Mouse (Mus musculus): ENCODE measurements around the gene Utp20. TPM values are rescaled to one million over a fixed set of nuclear protein-coding genes. Genes with fewer than 3 reads are reported as not detected.
A peak's percentile ranks its signal among the peaks of the same experiment; 100 is the strongest.

The Utp20 gene
- polyA plus RNA-seq, 1 experiment from 2014 or later, result 12.4 TPM

DNA sequence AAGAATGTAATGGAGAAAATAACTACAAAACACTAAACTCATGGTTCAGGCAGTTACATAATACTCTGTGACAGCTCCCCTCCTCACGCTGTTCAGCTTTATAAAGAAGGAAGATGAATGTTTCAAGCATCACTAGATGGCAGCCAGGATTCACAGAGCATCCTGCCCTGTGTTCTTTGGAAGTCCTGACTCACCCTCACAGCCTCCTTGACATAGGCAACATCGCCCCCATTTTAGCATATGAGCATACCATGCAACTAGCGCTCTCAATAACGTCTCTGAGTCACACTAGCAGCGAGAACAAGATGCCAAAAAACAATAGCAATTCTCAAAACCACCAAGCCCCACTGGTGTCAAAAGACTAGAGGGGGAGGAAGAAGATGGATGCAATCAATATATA is 9.3 kb downstream of the Utp20 start:
- Histone ChIP-seq H3K27me3 (ENCODE audit: insufficient read depth, low read length) (no peaks in the 10 kb centered on the region), H3K4me3 (replicated peaks; ENCODE audit: low read depth, low read length) (no peak overlapping the region), H3K4me1 (replicated peaks; ENCODE audit: insufficient read depth, low read length) (no peaks in the 10 kb centered on the region), H3K9ac (ENCODE audit: low read depth, low read length) (no peak overlapping the region), H3K27ac (no peak overlapping the region), H3K9me3 (replicated peaks; ENCODE audit: low read length) (no peaks in the 10 kb centered on the region), H3K4me2 (ENCODE audit: low read length) (no peak overlapping the region), H3K36me3 (ENCODE audit: insufficient read depth, low read length) (peaks cover 47% of the 10 kb centered on the region)
- TF ChIP-seq CTCF (IDR thresholded peaks at IDR 0.05; ENCODE audit: low read depth), result peak; percentile 10; the same call in 1 of the 2 replicates
- DNase-seq (ENCODE audit: low spot score), result no peak
- 90% methylated on average over 5 of the region's 5 CpGs for WGBS
- ATAC-seq (replicated peaks; ENCODE audit: low FRiP score, low read depth), result no peak

DNA sequence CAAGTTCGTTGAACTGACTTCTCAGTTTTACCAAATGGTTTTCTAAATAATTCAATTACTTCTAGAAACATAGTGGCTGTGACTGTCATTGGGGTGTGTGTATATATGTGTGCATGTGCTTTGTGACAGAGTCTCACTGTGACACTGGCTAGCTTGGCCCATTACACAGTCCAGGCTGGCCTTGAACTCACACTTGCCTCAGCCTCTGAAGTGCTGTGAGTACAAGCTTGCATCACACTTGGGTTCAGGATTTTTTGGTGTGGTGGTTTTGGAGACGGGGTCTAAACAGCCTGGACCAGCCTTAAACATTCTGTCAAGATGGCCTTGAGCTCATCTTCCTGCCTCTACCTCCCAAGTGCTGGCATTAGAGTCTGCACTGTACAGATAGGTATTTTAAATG is 11.3 kb downstream of the Utp20 start:
- Histone ChIP-seq H3K27me3 (ENCODE audit: insufficient read depth, low read length) (no peaks in the 10 kb centered on the region), H3K9me3 (replicated peaks; ENCODE audit: low read length) (no peaks in the 10 kb centered on the region), H3K4me2 (ENCODE audit: low read length) (no peak overlapping the region), H3K36me3 (ENCODE audit: insufficient read depth, low read length) (peaks cover 40% of the 10 kb centered on the region), H3K9ac (ENCODE audit: low read depth, low read length) (no peak overlapping the region), H3K4me3 (replicated peaks; ENCODE audit: low read depth, low read length) (no peak overlapping the region), H3K27ac (no peak overlapping the region), H3K4me1 (replicated peaks; ENCODE audit: insufficient read depth, low read length) (no peaks in the 10 kb centered on the region)
- no peak for TF ChIP-seq CTCF (IDR thresholded peaks at IDR 0.05; ENCODE audit: low read depth)
- no peak for DNase-seq (ENCODE audit: low spot score)
- no peak for ATAC-seq (replicated peaks; ENCODE audit: low FRiP score, low read depth)
- 91% methylated on average over 2 of the region's 2 CpGs for WGBS

- Histone ChIP-seq H3K9me3 (replicated peaks; ENCODE audit: low read length) (no peaks in the 10 kb centered on the region), H3K4me1 (replicated peaks; ENCODE audit: insufficient read depth, low read length) (no peaks in the 10 kb centered on the region), H3K4me3 (replicated peaks; ENCODE audit: low read depth, low read length) (no peak overlapping the region), H3K27me3 (ENCODE audit: insufficient read depth, low read length) (no peaks in the 10 kb centered on the region), H3K9ac (ENCODE audit: low read depth, low read length) (no peak overlapping the region), H3K36me3 (ENCODE audit: insufficient read depth, low read length) (peaks cover 43% of the 10 kb centered on the region), H3K27ac (peak overlapping the region; percentile 42; the same call in 1 of the 2 replicates), H3K4me2 (ENCODE audit: low read length) (no peak overlapping the region)
- DNase-seq (ENCODE audit: low spot score) (no peak), ATAC-seq (replicated peaks; ENCODE audit: low FRiP score, low read depth) (no peak)
- 84% methylated on average over 5 of the region's 5 CpGs for WGBS
- TF ChIP-seq CTCF (IDR thresholded peaks at IDR 0.05; ENCODE audit: low read depth), result no peak
These were observed 14.9 kb downstream of the Utp20 start for GRCm38 (mm10) chr10:88811704-88812103.

DNA sequence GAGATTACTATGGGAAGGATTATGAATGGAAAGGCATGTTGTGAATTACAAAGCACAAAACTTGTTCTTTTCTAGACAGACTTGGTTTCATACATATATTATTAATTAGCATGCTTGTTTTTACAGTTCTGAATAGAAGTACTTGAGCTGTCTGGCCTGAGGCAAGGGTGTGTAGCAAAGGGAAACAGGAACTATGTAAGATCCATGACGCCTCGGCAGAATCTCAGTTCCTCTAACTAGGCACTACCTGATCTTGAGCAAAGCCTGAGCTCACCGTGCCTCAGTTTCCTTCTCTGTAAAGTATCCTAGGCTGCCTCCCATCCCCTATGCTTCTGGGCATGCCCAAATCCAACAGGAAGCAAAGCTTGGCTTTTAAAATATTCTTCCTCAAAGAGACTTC is 24.4 kb downstream of the Utp20 start:
- no peaks in the 10 kb centered on the region for H3K9me3 ChIP-seq (replicated peaks; ENCODE audit: low read length)
- no peak overlapping the region for H3K4me2 ChIP-seq (ENCODE audit: low read length)
- no peak overlapping the region for H3K4me3 ChIP-seq (replicated peaks; ENCODE audit: low read depth, low read length)
- ATAC-seq (replicated peaks; ENCODE audit: low FRiP score, low read depth) (no peak), DNase-seq (ENCODE audit: low spot score) (no peak)
- H3K9ac ChIP-seq (ENCODE audit: low read depth, low read length), result no peak overlapping the region
- H3K4me1 ChIP-seq (replicated peaks; ENCODE audit: insufficient read depth, low read length), result no peaks in the 10 kb centered on the region
- WGBS, result 93% methylated on average over 3 of the region's 3 CpGs
- H3K36me3 ChIP-seq (ENCODE audit: insufficient read depth, low read length), result peaks cover 29% of the 10 kb centered on the region
- TF ChIP-seq CTCF (IDR thresholded peaks at IDR 0.05; ENCODE audit: low read depth), result no peak
- H3K27ac ChIP-seq, result no peak overlapping the region
- H3K27me3 ChIP-seq (ENCODE audit: insufficient read depth, low read length), result no peaks in the 10 kb centered on the region

- no peak for ATAC-seq (replicated peaks; ENCODE audit: low FRiP score, low read depth)
- peaks cover 36% of the 10 kb centered on the region for H3K36me3 ChIP-seq (ENCODE audit: insufficient read depth, low read length)
- WGBS, result 88% methylated on average over 7 of the region's 7 CpGs
These were observed 27.2 kb downstream of the Utp20 start for GRCm38 (mm10) chr10:88799381-88799780.

GRCm38 (mm10) chr10:88797452-88797851 is 29.2 kb downstream of the Utp20 start:
- no peak for ATAC-seq (replicated peaks; ENCODE audit: low FRiP score, low read depth)
- H3K27ac ChIP-seq, result no peak overlapping the region
- H3K4me1 ChIP-seq (replicated peaks; ENCODE audit: insufficient read depth, low read length), result no peaks in the 10 kb centered on the region
- no peaks in the 10 kb centered on the region for H3K9me3 ChIP-seq (replicated peaks; ENCODE audit: low read length)
- H3K27me3 ChIP-seq (ENCODE audit: insufficient read depth, low read length), result no peaks in the 10 kb centered on the region
- no peak overlapping the region for H3K9ac ChIP-seq (ENCODE audit: low read depth, low read length)
- H3K4me2 ChIP-seq (ENCODE audit: low read length), result no peak overlapping the region
- no peak for TF ChIP-seq CTCF (IDR thresholded peaks at IDR 0.05; ENCODE audit: low read depth)
- no peak overlapping the region for H3K4me3 ChIP-seq (replicated peaks; ENCODE audit: low read depth, low read length)
- DNase-seq (ENCODE audit: low spot score), result no peak
- H3K36me3 ChIP-seq (ENCODE audit: insufficient read depth, low read length), result peaks cover 37% of the 10 kb centered on the region

More at GRCm38 (mm10) chr10:88799381-88799780, 27.2 kb downstream of the Utp20 start:
- Histone ChIP-seq H3K4me3 (replicated peaks; ENCODE audit: low read depth, low read length) (no peak overlapping the region), H3K27ac (no peak overlapping the region), H3K9me3 (replicated peaks; ENCODE audit: low read length) (no peaks in the 10 kb centered on the region), H3K4me2 (ENCODE audit: low read length) (no peak overlapping the region), H3K27me3 (ENCODE audit: insufficient read depth, low read length) (no peaks in the 10 kb centered on the region), H3K4me1 (replicated peaks; ENCODE audit: insufficient read depth, low read length) (no peaks in the 10 kb centered on the region), H3K9ac (ENCODE audit: low read depth, low read length) (no peak overlapping the region)
- DNase-seq (ENCODE audit: low spot score), result no peak
- TF ChIP-seq CTCF (IDR thresholded peaks at IDR 0.05; ENCODE audit: low read depth), result no peak

GRCm38 (mm10) chr10:88796939-88797338 is 29.7 kb downstream of the Utp20 start:
- Histone ChIP-seq H3K4me3 (replicated peaks; ENCODE audit: low read depth, low read length) (no peak overlapping the region), H3K27me3 (ENCODE audit: insufficient read depth, low read length) (no peaks in the 10 kb centered on the region), H3K4me2 (ENCODE audit: low read length) (no peak overlapping the region), H3K4me1 (replicated peaks; ENCODE audit: insufficient read depth, low read length) (no peaks in the 10 kb centered on the region), H3K9me3 (replicated peaks; ENCODE audit: low read length) (no peaks in the 10 kb centered on the region), H3K36me3 (ENCODE audit: insufficient read depth, low read length) (peaks cover 40% of the 10 kb centered on the region), H3K27ac (no peak overlapping the region), H3K9ac (ENCODE audit: low read depth, low read length) (no peak overlapping the region)
- DNase-seq (ENCODE audit: low spot score) (no peak), ATAC-seq (replicated peaks; ENCODE audit: low FRiP score, low read depth) (0 out of 2 replicates have a peak, but pooled peaks have one; percentile 29)
- TF ChIP-seq CTCF (IDR thresholded peaks at IDR 0.05; ENCODE audit: low read depth), result no peak
- 64% methylated on average over 4 of the region's 4 CpGs for WGBS

Measured in kidney, postnatal 0 days (tissue).